Mouse (Mus musculus): ENCODE measurements around the gene Frs3.

Gene Frs3

GRCm38 (mm10) chr17:47693671-47694441 lies 5.0 kb downstream of the Frs3 start:
- peak; percentile 52 to 85 for DNase-seq

GRCm38 (mm10) chr17:47694442-47694502 lies 5.4 kb downstream of the Frs3 start, which contains the start of gene Gm21981:
TSS of gene Gm21981 (minus strand) at chr17:47694455.
- no peak for DNase-seq

- peak; percentile 99 for DNase-seq
Measured at GRCm38 (mm10) chr17:47694503-47695336, 5.9 kb downstream of the Frs3 start, which contains the start of gene Prickle4. TSS of gene Prickle4 (minus strand) at chr17:47694736.

GRCm38 (mm10) chr17:47695337-47695710 lies 6.5 kb downstream of the Frs3 start:
- DNase-seq: no peak

GRCm38 (mm10) chr17:47698156-47698555 lies 9.3 kb downstream of the Frs3 start:
- peak; percentile 75 to 85 for DNase-seq

GRCm38 (mm10) chr17:47699055-47699454 lies 10.2 kb downstream of the Frs3 start:
- DNase-seq: peak in 1 of 2 experiments; percentile 30

GRCm38 (mm10) chr17:47701793-47702192 lies 13.0 kb downstream of the Frs3 start:
- no peak for DNase-seq

GRCm38 (mm10) chr17:47702548-47703345 lies 13.9 kb downstream of the Frs3 start:
- DNase-seq: no peak

GRCm38 (mm10) chr17:47703556-47703955 lies 14.7 kb downstream of the Frs3 start:
- DNase-seq: no peak

- peak in 1 of 2 experiments; percentile 34 for DNase-seq
Measured at GRCm38 (mm10) chr17:47704692-47705091, 15.9 kb downstream of the Frs3 start.

- peak in 1 of 2 experiments; percentile 26 for DNase-seq
Measured at GRCm38 (mm10) chr17:47706196-47706595, 17.4 kb downstream of the Frs3 start.

GRCm38 (mm10) chr17:47707961-47708360 lies 19.1 kb downstream of the Frs3 start:
- DNase-seq: peak; percentile 43 to 65

- no peak for DNase-seq
Measured at GRCm38 (mm10) chr17:47708972-47709371, 20.1 kb downstream of the Frs3 start.

GRCm38 (mm10) chr17:47710036-47710435 lies 21.2 kb downstream of the Frs3 start:
- DNase-seq: no peak

GRCm38 (mm10) chr17:47711883-47712282 lies 23.1 kb downstream of the Frs3 start:
- DNase-seq: no peak

- no peak for DNase-seq
Measured at GRCm38 (mm10) chr17:47712889-47713571, 24.2 kb downstream of the Frs3 start.

- no peak for DNase-seq
Measured at GRCm38 (mm10) chr17:47715037-47715436, 26.2 kb downstream of the Frs3 start.

- DNase-seq: no peak
Measured at GRCm38 (mm10) chr17:47721183-47721582, 32.4 kb downstream of the Frs3 start.

- DNase-seq: no peak
Measured at GRCm38 (mm10) chr17:47726566-47726965, 37.7 kb downstream of the Frs3 start, which contains the start of gene Pgc. TSS of gene Pgc (plus strand) at chr17:47726842.

GRCm38 (mm10) chr17:47730633-47731575 lies 42.1 kb downstream of the Frs3 start:
- DNase-seq: peak in 1 of 2 experiments; percentile 19

GRCm38 (mm10) chr17:47735553-47736100 lies 46.8 kb downstream of the Frs3 start:
- no peak for DNase-seq
